Mouse (Mus musculus) lung, embryonic 16.5 days (tissue): ENCODE results near the gene Gm20431. TPM values are rescaled to one million over a fixed set of nuclear protein-coding genes. Genes with fewer than 3 reads are reported as not detected.

Experiments
- ATAC-seq: fragments of 200-750 bp; cut with Nextera tagmentation; 2 replicates; pipeline ENCODE4 v1.8.0; 2017; ENCODE audit warnings: low read depth, mild to moderate bottlenecking, moderate library complexity
- H3K27ac ChIP-seq: fragments of 300-500 bp; sonication (generic); 2 replicates; pipeline ENCODE4 v1.5.1; 2014; ENCODE audit warnings: mild to moderate bottlenecking, control low read depth, low read length
- H3K27me3 ChIP-seq: fragments of 300-500 bp; sonication (generic); 2 replicates; pipeline ENCODE4 v1.6.1; 2014; ENCODE audit warnings: low read depth, low read length, mixed read lengths; ENCODE audit not compliant: control insufficient read depth, insufficient read depth
- H3K36me3 ChIP-seq: fragments of 300-500 bp; sonication (generic); 2 replicates; pipeline ENCODE4 v1.6.1; 2014; ENCODE audit warnings: low read length; ENCODE audit not compliant: control insufficient read depth, insufficient read depth
- H3K4me1 ChIP-seq: fragments of 300-500 bp; sonication (generic); replicated peaks from 2 replicates; pipeline ENCODE4 v1.6.1; 2014; ENCODE audit warnings: low read length, mixed read lengths; ENCODE audit not compliant: control insufficient read depth, insufficient read depth
- H3K4me2 ChIP-seq: fragments of 300-500 bp; sonication (generic); 2 replicates; pipeline ENCODE4 v1.6.1; 2014; ENCODE audit warnings: low read depth, low read length, control low read depth
- H3K4me3 ChIP-seq: fragments of 300-500 bp; sonication (generic); 2 replicates; pipeline ENCODE4 v1.5.1; 2014; ENCODE audit warnings: mild to moderate bottlenecking, low read length, control low read depth
- H3K9ac ChIP-seq: fragments of 300-500 bp; sonication (generic); 2 replicates; pipeline ENCODE4 v1.6.1; 2014; ENCODE audit warnings: low read length, control low read depth
- H3K9me3 ChIP-seq: fragments of 300-500 bp; sonication (generic); 2 replicates; pipeline ENCODE4 v1.6.1; 2016; ENCODE audit warnings: low read length; ENCODE audit not compliant: control insufficient read depth
- WGBS: fragments of 180-500 bp; shearing (Covaris S2); extraction: QIAGEN DNeasy Blood & Tissue Kit; methylation state at CpG from one replicate; pipeline ENCODE4 v1.1.7; 2014; 5-methylcytosine and 5-hydroxymethylcytosine counted together
- polyA plus RNA-seq: library from polyadenylated mRNA; unstranded; fragments of >200 nt; fragmentation: Nextera tagmentation; extraction: Ambion mirVana; gene quantifications from 2 replicates; pipeline ENCODE4 v1.2.1, GENCODE M21; 2015

The Gm20431 gene
- polyA plus RNA-seq, 1 experiment from 2014 or later: 8.4 TPM

DNA sequence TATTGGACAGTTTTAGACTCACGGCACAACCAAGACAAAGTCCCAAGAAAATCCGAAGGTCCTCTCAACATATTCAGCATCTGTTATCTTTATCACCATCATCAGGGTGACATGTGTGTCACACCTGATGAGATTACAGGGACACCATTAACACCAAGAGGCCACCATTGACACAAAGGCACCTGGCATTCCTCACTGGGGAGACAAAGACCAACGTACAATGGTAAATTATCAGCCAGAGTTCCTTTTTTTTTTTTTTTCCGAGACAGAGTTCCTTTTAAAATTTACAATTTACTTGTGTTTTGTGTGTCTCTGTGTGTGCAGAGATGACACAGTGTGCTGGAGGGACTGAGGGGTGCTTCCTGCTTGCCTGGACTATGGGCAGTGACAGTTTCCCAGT is 8.1 kb upstream of the Gm20431 start:
- H3K4me3 ChIP-seq: no peak overlapping the region
- WGBS: 48% methylated on average over 4 of the region's 4 CpGs
- ATAC-seq: no peak
- no peaks in the 10 kb centered on the region for H3K36me3 ChIP-seq
- H3K27ac ChIP-seq: no peak overlapping the region
- no peaks in the 10 kb centered on the region for H3K27me3 ChIP-seq
- no peaks in the 10 kb centered on the region for H3K4me1 ChIP-seq
- no peak overlapping the region for H3K4me2 ChIP-seq
- H3K9me3 ChIP-seq: no peaks in the 10 kb centered on the region
- no peak overlapping the region for H3K9ac ChIP-seq

DNA sequence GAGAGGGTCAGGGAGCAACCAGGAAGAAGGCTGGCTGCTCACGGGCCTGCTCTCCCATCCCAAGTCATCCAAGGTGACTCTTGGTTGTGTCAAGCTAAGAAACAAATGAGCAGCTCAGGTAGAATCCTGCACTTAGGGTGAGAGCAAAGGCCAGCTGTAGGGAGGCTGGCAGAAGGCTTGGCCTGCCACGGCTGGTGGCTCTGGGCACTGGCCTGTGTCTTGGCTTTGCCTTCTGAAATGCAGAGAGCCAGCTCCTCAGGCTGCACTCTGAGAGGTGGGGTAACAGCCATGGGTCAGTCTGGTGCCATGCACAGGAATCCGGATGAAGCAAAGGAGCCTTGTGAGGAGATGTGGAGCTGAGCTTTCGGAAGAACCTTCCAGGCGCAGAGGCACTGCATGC is 7.1 kb upstream of the Gm20431 start:
- Histone ChIP-seq H3K27ac (no peak overlapping the region), H3K9me3 (no peaks in the 10 kb centered on the region), H3K4me3 (no peak overlapping the region), H3K27me3 (no peaks in the 10 kb centered on the region), H3K36me3 (no peaks in the 10 kb centered on the region), H3K9ac (no peak overlapping the region), H3K4me1 (no peaks in the 10 kb centered on the region), H3K4me2 (no peak overlapping the region)
- no peak for ATAC-seq
- 81% methylated on average over 5 of the region's 5 CpGs for WGBS

DNA sequence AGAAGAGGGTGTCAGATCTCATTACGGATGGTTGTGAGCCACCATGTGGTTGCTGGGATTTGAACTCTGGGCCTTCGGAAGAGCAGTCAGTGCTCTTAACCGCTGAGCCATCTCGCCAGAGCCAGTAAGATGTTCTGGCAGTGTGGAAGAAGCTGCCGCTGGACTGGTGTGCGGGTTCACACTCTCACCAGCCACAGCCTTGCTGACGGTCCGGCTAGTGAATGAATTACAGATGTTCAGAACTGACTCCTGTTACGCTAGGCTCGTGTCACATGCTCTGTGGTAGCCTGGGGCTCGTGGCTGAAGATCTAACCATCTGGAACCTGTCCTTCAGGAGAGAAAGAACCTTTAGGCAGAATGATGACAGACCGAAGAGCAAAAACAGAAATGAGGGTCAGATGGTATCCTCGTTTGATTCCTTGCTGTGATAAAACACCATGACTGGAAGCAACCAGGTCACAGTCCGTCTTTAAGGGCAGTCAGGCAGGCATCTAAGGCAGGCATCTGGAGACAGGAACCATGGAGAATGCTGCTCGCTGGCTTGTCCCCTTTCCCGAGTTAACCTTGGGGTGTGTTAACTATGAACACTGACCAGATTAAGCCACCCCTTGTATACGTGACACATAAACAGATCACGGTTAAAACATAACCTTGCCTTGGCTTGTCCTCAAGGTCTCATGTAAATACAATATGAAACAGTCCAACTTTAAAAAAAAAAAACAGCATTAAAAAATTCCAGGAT is 4.8 kb upstream of the Gm20431 start:
- no peak overlapping the region for H3K27ac ChIP-seq
- H3K4me2 ChIP-seq: no peak overlapping the region
- H3K4me3 ChIP-seq: no peak overlapping the region
- WGBS: 76% methylated on average over 18 of the region's 18 CpGs
- no peaks in the 10 kb centered on the region for H3K36me3 ChIP-seq
- H3K4me1 ChIP-seq: peaks cover 7% of the 10 kb centered on the region
- H3K9ac ChIP-seq: no peak overlapping the region
- H3K27me3 ChIP-seq: no peaks in the 10 kb centered on the region
- no peaks in the 10 kb centered on the region for H3K9me3 ChIP-seq
- ATAC-seq: no peak

GRCm38 (mm10) chr2:167662713-167663112 is 1.4 kb upstream of the Gm20431 start:
- no peaks in the 10 kb centered on the region for H3K27me3 ChIP-seq
- H3K36me3 ChIP-seq: no peaks in the 10 kb centered on the region
- peaks cover 33% of the 10 kb centered on the region for H3K4me1 ChIP-seq
- ATAC-seq: no peak
- no peak overlapping the region for H3K4me3 ChIP-seq
- no peak overlapping the region for H3K9ac ChIP-seq
- WGBS: 39% methylated on average over 6 of the region's 6 CpGs
- no peak overlapping the region for H3K27ac ChIP-seq
- H3K9me3 ChIP-seq: no peaks in the 10 kb centered on the region
- H3K4me2 ChIP-seq: no peak overlapping the region

- Histone ChIP-seq H3K27ac (peak overlapping the region; percentile 68), H3K9ac (peak overlapping the region; percentile 92), H3K4me3 (peak overlapping the region; percentile 94), H3K4me1 (peaks cover 33% of the 10 kb centered on the region), H3K36me3 (no peaks in the 10 kb centered on the region), H3K27me3 (no peaks in the 10 kb centered on the region), H3K9me3 (no peaks in the 10 kb centered on the region), H3K4me2 (peak overlapping the region; percentile 96)
- 1% methylated on average over 12 of the region's 12 CpGs for WGBS
- no peak for ATAC-seq
Observed at GRCm38 (mm10) chr2:167660611-167660971, 705 bp downstream of the Gm20431 start.

GRCm38 (mm10) chr2:167659847-167660610 is 1.3 kb downstream of the Gm20431 start:
- ATAC-seq: peak; percentile 15; the same call in 1 of the 2 replicates
- 23% methylated on average over 13 of the region's 13 CpGs for WGBS
- Histone ChIP-seq H3K4me3 (peak overlapping the region; percentile 94), H3K27me3 (no peaks in the 10 kb centered on the region), H3K36me3 (no peaks in the 10 kb centered on the region), H3K4me2 (peak overlapping the region; percentile 96), H3K4me1 (peaks cover 33% of the 10 kb centered on the region), H3K9ac (peak overlapping the region; percentile 92), H3K27ac (peak overlapping the region; percentile 68), H3K9me3 (no peaks in the 10 kb centered on the region)

- 51% methylated on average over 10 of the region's 10 CpGs for WGBS
- peak overlapping the region; percentile 96 for H3K4me2 ChIP-seq
- no peaks in the 10 kb centered on the region for H3K9me3 ChIP-seq
- H3K27me3 ChIP-seq: no peaks in the 10 kb centered on the region
- peak overlapping the region; percentile 92 for H3K9ac ChIP-seq
- no peaks in the 10 kb centered on the region for H3K36me3 ChIP-seq
- peaks cover 33% of the 10 kb centered on the region for H3K4me1 ChIP-seq
- ATAC-seq: no peak
- peak overlapping the region; percentile 68 for H3K27ac ChIP-seq
- H3K4me3 ChIP-seq: peak overlapping the region; percentile 94
Observed at GRCm38 (mm10) chr2:167659177-167659846, 2.0 kb downstream of the Gm20431 start.

- 50% methylated on average over 11 of the region's 11 CpGs for WGBS
- no peaks in the 10 kb centered on the region for H3K36me3 ChIP-seq
- peak overlapping the region; percentile 96; the same call in 1 of the 2 replicates for H3K4me2 ChIP-seq
- peaks cover 33% of the 10 kb centered on the region for H3K4me1 ChIP-seq
- no peaks in the 10 kb centered on the region for H3K9me3 ChIP-seq
- no peak overlapping the region for H3K4me3 ChIP-seq
- H3K27me3 ChIP-seq: no peaks in the 10 kb centered on the region
- peak overlapping the region; percentile 9; the same call in 1 of the 2 replicates for H3K27ac ChIP-seq
- H3K9ac ChIP-seq: no peak overlapping the region
- ATAC-seq: no peak
Observed at GRCm38 (mm10) chr2:167658712-167659111, 2.6 kb downstream of the Gm20431 start.

DNA sequence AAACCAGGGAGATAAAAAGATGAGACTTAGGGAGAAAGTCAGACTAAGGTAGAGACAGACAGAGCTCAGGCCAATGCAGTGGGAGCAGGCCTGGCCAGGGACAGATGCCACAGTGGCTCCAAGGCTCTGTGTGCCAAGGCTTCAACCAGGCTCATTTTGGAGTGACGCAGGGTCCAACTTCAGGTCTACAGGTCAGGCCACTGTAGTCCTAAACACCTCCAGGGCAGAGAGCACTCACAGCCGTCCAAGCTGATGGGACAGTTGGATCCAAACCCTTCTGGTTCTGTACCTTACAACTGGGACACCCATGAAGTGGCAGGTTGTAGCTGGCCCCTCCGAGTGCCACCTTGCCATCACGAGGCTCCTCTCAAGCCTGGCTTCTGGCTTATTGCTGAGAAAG is 3.3 kb downstream of the Gm20431 start:
- no peak overlapping the region for H3K4me3 ChIP-seq
- no peak overlapping the region for H3K27ac ChIP-seq
- no peak overlapping the region for H3K4me2 ChIP-seq
- H3K9ac ChIP-seq: no peak overlapping the region
- WGBS: 88% methylated on average over 4 of the region's 4 CpGs
- no peaks in the 10 kb centered on the region for H3K9me3 ChIP-seq
- ATAC-seq: no peak
- H3K36me3 ChIP-seq: no peaks in the 10 kb centered on the region; the same call in 1 of the 2 replicates
- peaks cover 33% of the 10 kb centered on the region for H3K4me1 ChIP-seq
- H3K27me3 ChIP-seq: no peaks in the 10 kb centered on the region
